Mouse (Mus musculus) ES-E14 (cell line): ENCODE data around the gene Dph3.

Experiments used
- HCFC1 ChIP-seq: IDR thresholded peaks from 2 replicates; pipeline ENCODE4 v1.6.1; 2012; ENCODE audit warnings: low read length, inconsistent platforms, borderline replicate concordance; ENCODE audit not compliant: insufficient read depth
- MAFK ChIP-seq: IDR thresholded peaks from 2 replicates; pipeline ENCODE4 v1.6.1; 2014; ENCODE audit warnings: mild to moderate bottlenecking, low read depth, low read length, inconsistent platforms; ENCODE audit not compliant: insufficient read depth

- TF ChIP-seq MAFK (no peak), HCFC1 (no peak)
Measured at GRCm38 (mm10) chr14:32097691-32098090, 12.2 kb upstream of the Dph3 start.
